Mouse (Mus musculus): ENCODE results near the gene Nedd1. TPM values are rescaled to one million over a fixed set of nuclear protein-coding genes. Genes with fewer than 3 reads are reported as not detected.

The Nedd1 gene
- polyA plus RNA-seq (2012; fragmentation: generic; extraction: Trizol): 8.6 TPM
- long read RNA-seq, experiment 1, transcript Nedd1-201 (15 exons, 3,534 nt): major isoform, 19 of 25 reads
- long read RNA-seq, experiment 1, partial matches to known transcripts: 5 of 25 reads
- long read RNA-seq, experiment 1, other reads (novel, unspliced or antisense): 1 of 25 reads
- long read RNA-seq, experiment 2, transcript Nedd1-201 (15 exons, 3,534 nt): major isoform, 327 of 370 reads
- long read RNA-seq, experiment 2, partial matches to known transcripts: 30 of 370 reads
- long read RNA-seq, experiment 2, other reads (novel, unspliced or antisense): 13 of 370 reads

DNA sequence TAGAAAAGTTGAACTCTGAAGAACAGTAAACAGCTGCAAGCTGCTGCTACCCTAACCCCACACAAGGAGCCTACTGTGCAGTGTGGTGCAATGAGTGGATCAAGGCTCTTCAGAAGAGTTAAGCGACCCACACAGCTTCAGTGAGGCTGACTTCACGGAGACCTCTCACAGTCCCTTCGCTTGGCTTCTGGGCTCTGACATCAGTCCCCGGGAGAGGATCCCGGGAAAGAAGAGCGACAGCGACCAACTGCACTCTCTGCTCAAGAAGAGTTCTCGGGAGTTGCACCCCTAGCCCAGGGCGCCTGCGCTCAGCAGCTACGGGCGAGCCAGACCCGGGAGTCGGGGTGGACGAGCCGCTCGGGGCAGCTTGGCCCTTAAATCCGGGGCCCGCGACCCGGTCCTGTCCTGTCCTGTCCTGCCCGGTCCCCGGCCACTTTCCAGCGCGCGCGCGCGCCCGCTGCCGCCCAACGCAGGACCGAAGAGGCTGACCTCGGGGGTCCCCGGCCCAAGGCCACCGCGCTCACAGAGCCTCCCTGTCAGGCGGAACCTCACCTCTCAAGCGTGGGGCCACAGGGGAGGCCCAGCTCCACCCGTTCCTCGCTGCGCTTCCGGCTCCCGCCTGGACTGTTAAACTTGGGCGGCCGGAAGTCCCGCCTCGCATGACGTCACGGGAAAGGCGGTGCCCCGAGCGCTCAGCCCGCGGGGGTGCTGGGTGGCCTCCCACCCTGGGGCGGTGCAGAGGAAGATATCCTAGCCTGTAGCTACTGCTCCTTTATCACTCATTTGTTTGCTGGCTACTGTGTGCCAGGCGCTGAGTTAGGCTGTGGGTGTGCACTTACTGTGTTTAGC is at the start of gene Nedd1:
Nedd1 (minus strand) TSS at position 650 of the 849 bp plus-strand sequence.
- H3K36me3 ChIP-seq (ENCODE audit: control insufficient read depth, insufficient read depth): peaks cover 12% of the 10 kb centered on the region
- no peaks in the 10 kb centered on the region for H3K27me3 ChIP-seq (ENCODE audit: control insufficient read depth, insufficient read depth, insufficient read length)
- peaks cover 24% of the 10 kb centered on the region for H3K79me2 ChIP-seq (ENCODE audit: control insufficient read depth, insufficient read depth)
- TF ChIP-seq CTCF (IDR thresholded peaks at IDR 0.05; ENCODE audit: control insufficient read depth, insufficient read depth, insufficient read length) (no peak), MYOG (IDR thresholded peaks at IDR 0.05; ENCODE audit: control insufficient read depth, extremely low read depth, insufficient read length) (no peak), CEBPB (IDR thresholded peaks at IDR 0.05; ENCODE audit: low read depth) (no peak), MYOD1 (IDR thresholded peaks at IDR 0.05; ENCODE audit: control insufficient read depth, insufficient read length, low read depth) (no peak), USF1 (IDR thresholded peaks at IDR 0.05; ENCODE audit: low read depth) (no peak), MAX (IDR thresholded peaks at IDR 0.05) (no peak), FOSL1 (IDR thresholded peaks at IDR 0.05; ENCODE audit: insufficient read depth, low read length, poor library complexity, severe bottlenecking) (no peak)
- H3K4me3 ChIP-seq (ENCODE audit: insufficient read depth, poor library complexity, severe bottlenecking): peak within 1 kb of the TSS; percentile 78
- H3K79me3 ChIP-seq (ENCODE audit: low read depth): peaks cover 11% of the 10 kb centered on the region
- peak within 1 kb of the TSS; percentile 89 for H3ac ChIP-seq (ENCODE audit: control insufficient read depth, insufficient read length, low read depth)

DNA sequence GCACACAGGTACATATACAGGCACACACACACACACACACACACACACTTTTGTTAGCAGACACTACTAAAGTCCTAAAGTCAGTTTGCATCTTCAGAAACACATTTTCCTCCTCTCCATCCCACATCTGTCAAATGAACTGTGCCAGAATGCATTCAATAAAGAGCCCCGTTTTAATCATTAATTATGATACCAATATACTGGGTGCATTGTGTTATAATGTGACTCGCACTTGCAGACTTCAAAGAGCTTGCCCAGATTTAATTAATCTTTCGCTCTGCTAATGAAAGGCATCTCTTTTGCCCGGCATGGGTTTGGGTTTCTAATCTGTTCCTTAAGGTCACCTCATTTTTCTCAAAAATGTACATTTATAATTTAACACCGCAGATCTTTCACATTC is 32.1 kb upstream of the Nedd1 start:
- H3K27me3 ChIP-seq (ENCODE audit: control insufficient read depth, insufficient read depth, insufficient read length): peaks cover 3% of the 10 kb centered on the region
- TF ChIP-seq FOSL1 (IDR thresholded peaks at IDR 0.05; ENCODE audit: insufficient read depth, low read length, poor library complexity, severe bottlenecking) (no peak), CTCF (IDR thresholded peaks at IDR 0.05; ENCODE audit: control insufficient read depth, insufficient read depth, insufficient read length) (no peak), USF1 (IDR thresholded peaks at IDR 0.05; ENCODE audit: low read depth) (no peak), CEBPB (IDR thresholded peaks at IDR 0.05; ENCODE audit: low read depth) (no peak), MYOD1 (IDR thresholded peaks at IDR 0.05; ENCODE audit: control insufficient read depth, insufficient read length, low read depth) (no peak), MYOG (IDR thresholded peaks at IDR 0.05; ENCODE audit: control insufficient read depth, extremely low read depth, insufficient read length) (no peak), MAX (IDR thresholded peaks at IDR 0.05) (no peak)
- no peak overlapping the region for H3K4me3 ChIP-seq (ENCODE audit: insufficient read depth, poor library complexity, severe bottlenecking)

DNA sequence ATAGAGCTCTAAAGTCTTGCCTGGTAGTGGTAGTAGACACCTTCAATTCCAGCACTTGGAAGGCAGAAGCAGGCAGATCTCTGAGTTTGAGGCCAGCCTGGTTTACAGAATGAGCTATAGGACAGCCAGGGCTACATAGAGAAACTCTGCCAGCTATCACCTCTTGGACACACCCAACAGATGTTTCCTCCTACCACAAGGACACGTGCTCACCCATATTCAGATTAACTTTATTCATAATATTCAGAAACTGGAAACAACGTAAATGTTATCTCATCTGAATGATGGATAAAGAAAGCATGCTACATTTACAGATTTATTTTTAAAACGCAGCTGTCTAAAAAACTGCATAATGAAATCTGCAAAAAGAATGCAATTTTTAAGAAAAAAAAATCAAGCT is 8.1 kb upstream of the Nedd1 start:
- no peak overlapping the region for H3K4me3 ChIP-seq (ENCODE audit: insufficient read depth, poor library complexity, severe bottlenecking)
- no peaks in the 10 kb centered on the region for H3K27me3 ChIP-seq (ENCODE audit: control insufficient read depth, insufficient read depth, insufficient read length)
- no peak for TF ChIP-seq CTCF (IDR thresholded peaks at IDR 0.05; ENCODE audit: control insufficient read depth, insufficient read depth, insufficient read length)
- TF ChIP-seq USF1 (IDR thresholded peaks at IDR 0.05; ENCODE audit: low read depth): no peak
- H3ac ChIP-seq (ENCODE audit: control insufficient read depth, insufficient read length, low read depth): no peak overlapping the region
- H3K79me2 ChIP-seq (ENCODE audit: control insufficient read depth, insufficient read depth): no peaks in the 10 kb centered on the region
- H3K36me3 ChIP-seq (ENCODE audit: control insufficient read depth, insufficient read depth): no peaks in the 10 kb centered on the region
- no peaks in the 10 kb centered on the region for H3K79me3 ChIP-seq (ENCODE audit: low read depth)

More for the DNA sequence above, 32.1 kb upstream of the Nedd1 start:
- no peak overlapping the region for H3ac ChIP-seq (ENCODE audit: control insufficient read depth, insufficient read length, low read depth)
- H3K79me3 ChIP-seq (ENCODE audit: low read depth): no peaks in the 10 kb centered on the region
- H3K79me2 ChIP-seq (ENCODE audit: control insufficient read depth, insufficient read depth): no peaks in the 10 kb centered on the region
- H3K36me3 ChIP-seq (ENCODE audit: control insufficient read depth, insufficient read depth): no peaks in the 10 kb centered on the region

DNA sequence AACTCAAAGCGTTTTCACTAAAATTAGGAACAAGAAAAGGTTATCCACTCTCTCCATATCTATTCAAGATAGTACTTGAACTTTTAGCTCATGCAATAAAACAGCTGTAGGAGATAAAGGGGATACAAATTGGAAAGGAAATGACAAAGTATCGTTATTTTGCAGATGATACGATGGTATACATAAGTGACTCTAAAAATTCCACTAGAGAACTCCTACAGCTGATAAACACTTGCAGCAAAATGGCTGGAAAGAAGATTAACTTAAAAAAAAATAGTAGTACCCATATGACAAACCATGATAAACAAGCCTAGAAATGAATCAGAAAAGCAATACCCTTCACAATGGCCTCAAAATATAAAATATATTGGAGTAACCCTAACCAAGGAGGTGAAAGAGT is 6.5 kb upstream of the Nedd1 start:
- Histone ChIP-seq H3ac (ENCODE audit: control insufficient read depth, insufficient read length, low read depth) (no peak overlapping the region), H3K27me3 (ENCODE audit: control insufficient read depth, insufficient read depth, insufficient read length) (no peaks in the 10 kb centered on the region), H3K36me3 (ENCODE audit: control insufficient read depth, insufficient read depth) (no peaks in the 10 kb centered on the region), H3K79me3 (ENCODE audit: low read depth) (no peaks in the 10 kb centered on the region), H3K4me3 (ENCODE audit: insufficient read depth, poor library complexity, severe bottlenecking) (no peak overlapping the region), H3K79me2 (ENCODE audit: control insufficient read depth, insufficient read depth) (no peaks in the 10 kb centered on the region)
- TF ChIP-seq CEBPB (IDR thresholded peaks at IDR 0.05; ENCODE audit: low read depth) (no peak), USF1 (IDR thresholded peaks at IDR 0.05; ENCODE audit: low read depth) (no peak), MAX (IDR thresholded peaks at IDR 0.05) (no peak), CTCF (IDR thresholded peaks at IDR 0.05; ENCODE audit: control insufficient read depth, insufficient read depth, insufficient read length) (no peak), FOSL1 (IDR thresholded peaks at IDR 0.05; ENCODE audit: insufficient read depth, low read length, poor library complexity, severe bottlenecking) (no peak), MYOG (IDR thresholded peaks at IDR 0.05; ENCODE audit: control insufficient read depth, extremely low read depth, insufficient read length) (no peak), MYOD1 (IDR thresholded peaks at IDR 0.05; ENCODE audit: control insufficient read depth, insufficient read length, low read depth) (no peak)

DNA sequence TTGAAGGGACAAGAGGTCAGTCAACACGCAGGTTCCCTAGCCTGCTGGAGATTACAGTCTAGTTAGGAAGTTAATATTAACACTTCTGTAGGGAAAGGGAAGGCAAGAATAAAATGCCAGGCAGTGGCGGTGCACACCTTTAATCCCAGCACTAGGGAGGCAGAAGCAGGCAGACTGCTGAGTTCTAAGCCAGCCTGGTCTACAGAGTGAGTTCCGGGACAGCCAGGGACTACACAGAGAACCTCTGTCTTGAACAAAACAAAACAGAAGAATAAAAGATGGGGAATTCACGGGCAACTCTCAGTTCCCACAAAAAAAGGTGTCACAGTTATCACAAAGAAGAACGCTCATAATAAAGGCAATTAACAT is 384 bp upstream of the Nedd1 start:
- Histone ChIP-seq H3ac (ENCODE audit: control insufficient read depth, insufficient read length, low read depth) (peak overlapping the region; percentile 19), H3K79me3 (ENCODE audit: low read depth) (peaks cover 11% of the 10 kb centered on the region), H3K27me3 (ENCODE audit: control insufficient read depth, insufficient read depth, insufficient read length) (no peaks in the 10 kb centered on the region), H3K4me3 (ENCODE audit: insufficient read depth, poor library complexity, severe bottlenecking) (no peak overlapping the region), H3K36me3 (ENCODE audit: control insufficient read depth, insufficient read depth) (peaks cover 7% of the 10 kb centered on the region), H3K79me2 (ENCODE audit: control insufficient read depth, insufficient read depth) (peaks cover 24% of the 10 kb centered on the region)
- TF ChIP-seq MAX (IDR thresholded peaks at IDR 0.05) (no peak), MYOG (IDR thresholded peaks at IDR 0.05; ENCODE audit: control insufficient read depth, extremely low read depth, insufficient read length) (no peak), FOSL1 (IDR thresholded peaks at IDR 0.05; ENCODE audit: insufficient read depth, low read length, poor library complexity, severe bottlenecking) (no peak), CTCF (IDR thresholded peaks at IDR 0.05; ENCODE audit: control insufficient read depth, insufficient read depth, insufficient read length) (no peak), CEBPB (IDR thresholded peaks at IDR 0.05; ENCODE audit: low read depth) (no peak), MYOD1 (IDR thresholded peaks at IDR 0.05; ENCODE audit: control insufficient read depth, insufficient read length, low read depth) (no peak), USF1 (IDR thresholded peaks at IDR 0.05; ENCODE audit: low read depth) (no peak)
